Mouse (Mus musculus): ENCODE results near the gene Syf2.
"Not testable (repeated sequence)": the region's sequence is repeated elsewhere in the genome, so short reads cannot be mapped to it uniquely, and the experiment has no call there.

Gene Syf2

GRCm38 (mm10) chr4:134930684-134931481, at the start of gene Syf2:
TSS of gene Syf2 (plus strand) at chr4:134930898.
- peak; percentile 91 for DNase-seq

- DNase-seq: no peak
These were observed 47.4 kb upstream of the Syf2 start for GRCm38 (mm10) chr4:134883266-134883665.

- DNase-seq: no peak
These were observed 46.9 kb upstream of the Syf2 start for GRCm38 (mm10) chr4:134883808-134884207.

- no peak for DNase-seq
These were observed 46.3 kb upstream of the Syf2 start for GRCm38 (mm10) chr4:134884364-134884763.

GRCm38 (mm10) chr4:134892096-134892495, 38.6 kb upstream of the Syf2 start:
- DNase-seq: peak; percentile 50

- DNase-seq: no peak
These were observed 33.4 kb upstream of the Syf2 start for GRCm38 (mm10) chr4:134897256-134897655.

GRCm38 (mm10) chr4:134901126-134901525, 29.6 kb upstream of the Syf2 start:
- DNase-seq: no peak

- DNase-seq: no peak
These were observed 27.7 kb upstream of the Syf2 start for GRCm38 (mm10) chr4:134903046-134903445.

GRCm38 (mm10) chr4:134911406-134911805, 19.3 kb upstream of the Syf2 start:
- DNase-seq: not testable (repeated sequence)

- DNase-seq: peak; percentile 20
These were observed 17.3 kb upstream of the Syf2 start for GRCm38 (mm10) chr4:134913413-134913812.

- no peak for DNase-seq
These were observed 16.4 kb upstream of the Syf2 start for GRCm38 (mm10) chr4:134914122-134914863.

- peak; percentile 88 for DNase-seq
These were observed 15.9 kb upstream of the Syf2 start, which contains the start of gene Tmem50a for GRCm38 (mm10) chr4:134914864-134915209. TSS of gene Tmem50a (minus strand) at chr4:134915024.

GRCm38 (mm10) chr4:134915223-134916050, 15.3 kb upstream of the Syf2 start:
- no peak for DNase-seq

GRCm38 (mm10) chr4:134917194-134917593, 13.5 kb upstream of the Syf2 start:
- DNase-seq: no peak

- no peak for DNase-seq
These were observed 12.3 kb upstream of the Syf2 start for GRCm38 (mm10) chr4:134918381-134918780.

- no peak for DNase-seq
These were observed 10.8 kb upstream of the Syf2 start for GRCm38 (mm10) chr4:134919733-134920540.

- no peak for DNase-seq
These were observed 10.1 kb upstream of the Syf2 start for GRCm38 (mm10) chr4:134920631-134921030.

GRCm38 (mm10) chr4:134921703-134922102, 9.0 kb upstream of the Syf2 start:
- no peak for DNase-seq

- DNase-seq: no peak
These were observed 8.4 kb upstream of the Syf2 start for GRCm38 (mm10) chr4:134922111-134922924.

GRCm38 (mm10) chr4:134922925-134923244, 7.8 kb upstream of the Syf2 start:
- DNase-seq: peak; percentile 34

- DNase-seq: peak; percentile 98
These were observed 7.3 kb upstream of the Syf2 start, which contains the start of gene Rsrp1 for GRCm38 (mm10) chr4:134923258-134924018. TSS of gene Rsrp1 (plus strand) at chr4:134923592.
